Mouse (Mus musculus): ENCODE data around the gene Ranbp9. TPM values are rescaled to one million over a fixed set of nuclear protein-coding genes. Genes with fewer than 3 reads are reported as not detected.

The Ranbp9 gene
- total RNA-seq, 2 experiments from 2014 or later: 64.5 to 82.8 TPM

- ATAC-seq (replicated peaks; ENCODE audit: poor library complexity): no peak
These were observed 16.7 kb upstream of the Ranbp9 start for GRCm38 (mm10) chr13:43497769-43498168.

GRCm38 (mm10) chr13:43496660-43497059, 15.6 kb upstream of the Ranbp9 start:
- peak; percentile 43 for ATAC-seq (replicated peaks; ENCODE audit: poor library complexity)

- no peak for ATAC-seq (replicated peaks; ENCODE audit: poor library complexity)
These were observed 14.6 kb upstream of the Ranbp9 start for GRCm38 (mm10) chr13:43495645-43496044.

GRCm38 (mm10) chr13:43493725-43494124, 12.6 kb upstream of the Ranbp9 start:
- peak; percentile 60; the same call in 1 of the 2 replicates for ATAC-seq (replicated peaks; ENCODE audit: poor library complexity)

- ATAC-seq (replicated peaks; ENCODE audit: poor library complexity): no peak
These were observed 12.0 kb upstream of the Ranbp9 start for GRCm38 (mm10) chr13:43493058-43493481.

GRCm38 (mm10) chr13:43486501-43487213, 5.6 kb upstream of the Ranbp9 start:
- ATAC-seq (replicated peaks; ENCODE audit: poor library complexity): no peak

GRCm38 (mm10) chr13:43485278-43485976, 4.3 kb upstream of the Ranbp9 start:
- peak; percentile 42 for ATAC-seq (replicated peaks; ENCODE audit: poor library complexity)

- no peak for ATAC-seq (replicated peaks; ENCODE audit: poor library complexity)
These were observed 1.7 kb upstream of the Ranbp9 start for GRCm38 (mm10) chr13:43482782-43483181.

GRCm38 (mm10) chr13:43481859-43482245, 770 bp upstream of the Ranbp9 start:
- no peak for ATAC-seq (replicated peaks; ENCODE audit: poor library complexity)

- ATAC-seq (replicated peaks; ENCODE audit: poor library complexity): no peak
These were observed 506 bp downstream of the Ranbp9 start for GRCm38 (mm10) chr13:43480595-43480956.

GRCm38 (mm10) chr13:43479767-43480571, 1.1 kb downstream of the Ranbp9 start:
- no peak for ATAC-seq (replicated peaks; ENCODE audit: poor library complexity)

GRCm38 (mm10) chr13:43479024-43479705, 1.9 kb downstream of the Ranbp9 start:
- ATAC-seq (replicated peaks; ENCODE audit: poor library complexity): no peak

GRCm38 (mm10) chr13:43478586-43478985, 2.5 kb downstream of the Ranbp9 start:
- ATAC-seq (replicated peaks; ENCODE audit: poor library complexity): no peak; the same call in 1 of the 2 replicates

GRCm38 (mm10) chr13:43477098-43477697, 3.9 kb downstream of the Ranbp9 start:
- ATAC-seq (replicated peaks; ENCODE audit: poor library complexity): no peak

GRCm38 (mm10) chr13:43476226-43476625, 4.9 kb downstream of the Ranbp9 start:
- no peak for ATAC-seq (replicated peaks; ENCODE audit: poor library complexity)

GRCm38 (mm10) chr13:43474722-43475121, 6.4 kb downstream of the Ranbp9 start:
- ATAC-seq (replicated peaks; ENCODE audit: poor library complexity): no peak

GRCm38 (mm10) chr13:43471861-43472260, 9.2 kb downstream of the Ranbp9 start:
- ATAC-seq (replicated peaks; ENCODE audit: poor library complexity): 0 out of 2 replicates have a peak, but pooled peaks have one; percentile 44

- ATAC-seq (replicated peaks; ENCODE audit: poor library complexity): 0 out of 2 replicates have a peak, but pooled peaks have one; percentile 37
These were observed 11.5 kb downstream of the Ranbp9 start for GRCm38 (mm10) chr13:43469607-43470006.

- no peak for ATAC-seq (replicated peaks; ENCODE audit: poor library complexity)
These were observed 16.5 kb downstream of the Ranbp9 start for GRCm38 (mm10) chr13:43464605-43465004.

GRCm38 (mm10) chr13:43457161-43457560, 23.9 kb downstream of the Ranbp9 start:
- peak; percentile 44; the same call in 1 of the 2 replicates for ATAC-seq (replicated peaks; ENCODE audit: poor library complexity)
